Comparison of ENCODE assay signal across 8 mouse cellular contexts in the genomic region with DNA sequence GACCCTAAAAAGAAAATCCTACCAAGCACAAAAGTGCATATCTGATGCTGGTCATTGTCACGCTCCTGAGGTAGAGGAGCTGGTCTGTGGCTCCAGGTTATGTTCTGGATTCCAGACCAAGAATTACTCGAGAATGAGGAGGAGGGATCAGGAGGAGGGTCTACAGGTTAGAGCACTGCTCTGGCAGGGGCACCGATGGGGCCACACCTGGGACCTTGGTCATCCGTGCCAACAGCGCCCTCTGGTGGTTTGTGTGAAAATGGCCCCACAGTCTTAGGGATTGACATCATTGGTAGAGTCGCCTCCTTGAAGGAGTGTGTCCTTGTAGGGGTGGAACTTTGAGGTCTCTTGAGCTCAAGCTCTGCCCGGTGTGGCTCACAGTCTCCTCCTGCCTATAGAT. TPM values are rescaled to one million over a fixed set of nuclear protein-coding genes. Genes with fewer than 3 reads are reported as not detected.
DNase-seq lines count a peak whose midpoint lies in the region; ATAC-seq and TF ChIP-seq lines count a peak whose summit lies in the region.
"Had no signal": no experiment of that assay in that cellular context is flagged by ENCODE, and none has a peak within 500 bp of the region (broad histone marks: within the 10 kb centered on the region; RNA-seq: fewer than 3 reads in every experiment).

No protein-coding gene starts in this region.

- H3K27me3 ChIP-seq in CH12.LX (replicated peaks) = peaks cover 11% of the 10 kb centered on the region
- H3K27me3 ChIP-seq in forebrain, postnatal 0 days (ENCODE audit: insufficient read depth, low read length) = no peaks in the 10 kb centered on the region
- no peaks in the 10 kb centered on the region for H3K27me3 ChIP-seq in kidney, embryonic 14.5 days (ENCODE audit: control insufficient read depth, insufficient read depth, low read length)
- H3K27me3 ChIP-seq in spleen, adult 2 months (ENCODE audit: control insufficient read depth, insufficient read depth, low read length) = no peaks in the 10 kb centered on the region

- H3K79me2 ChIP-seq in CH12.LX (replicated peaks; ENCODE audit: control insufficient read depth, extremely low read depth, insufficient read depth, poor library complexity, severe bottlenecking) = no peaks in the 10 kb centered on the region

- in situ Hi-C loops in CH12.LX (cut with MboI; ENCODE audit: low pct_ligation_motif_present, low pct_unique_long_range_greater_than_20kb, low sequenced_read_pairs) = no loop called here

- peak in 1 of 2 experiments; percentile 39; a peak in 2 of 4 replicates for TF ChIP-seq CTCF in CH12.LX (conservative IDR thresholded peaks at IDR 0.05 in 1 of 2, IDR thresholded peaks at IDR 0.05 in 1 of 2; ENCODE audit: low read depth in 2 of 2, low read length in 2 of 2)
- TF ChIP-seq CTCF in forebrain, postnatal 0 days (IDR thresholded peaks at IDR 0.05; ENCODE audit: low read depth) = peak; percentile 80
- TF ChIP-seq CTCF in spleen, adult 2 months (IDR thresholded peaks at IDR 0.05; ENCODE audit: extremely low read depth, insufficient read depth, insufficient read length, insufficient replicate concordance) = peak; percentile 89

- dilution Hi-C loops in CH12.LX (cut with MboI; ENCODE audit: extremely low pct_ligation_motif_present, extremely low pct_unique_long_range_greater_than_20kb, low sequenced_read_pairs) = no loop called here

- peaks cover 0 to 13% of the 10 kb centered on the region in 2 experiments; a peak in 2 of 4 replicates for H3K4me1 ChIP-seq in CH12.LX (ENCODE audit: control insufficient read depth in 1 of 2, insufficient read depth in 2 of 2)
- no peaks in the 10 kb centered on the region for H3K4me1 ChIP-seq in forebrain, postnatal 0 days (ENCODE audit: insufficient read depth)
- no peaks in the 10 kb centered on the region for H3K4me1 ChIP-seq in kidney, embryonic 14.5 days (ENCODE audit: control insufficient read depth, insufficient read depth, low read length)
- H3K4me1 ChIP-seq in spleen, adult 2 months (ENCODE audit: control insufficient read depth, insufficient read depth, insufficient read length) = peaks cover 4% of the 10 kb centered on the region; the same call in 1 of the 2 replicates

- no peak overlapping the region for H3K27ac ChIP-seq in CH12.LX (ENCODE audit: insufficient read depth, low read depth)
- H3K27ac ChIP-seq in forebrain, postnatal 0 days (ENCODE audit: low read depth, low read length) = no peak overlapping the region
- no peak overlapping the region for H3K27ac ChIP-seq in kidney, embryonic 14.5 days (ENCODE audit: low read depth, low read length)
- no peak overlapping the region for H3K27ac ChIP-seq in spleen, adult 2 months (ENCODE audit: insufficient read depth, low read length)

- DNase-seq in A20 (ENCODE audit: low read depth, low spot score) (peak; percentile 82), CH12.LX (ENCODE audit: extremely low read depth) (no peak)
- DNase-seq in cerebellum, adult 11 months = peak; percentile 64
- DNase-seq in forebrain, postnatal 0 days = peak; percentile 58
- peak; percentile 84 for DNase-seq in lung, postnatal 14 days
- peak; percentile 49 to 76 for DNase-seq in spleen, adult 2 months (ENCODE audit: low read depth in 1 of 2, low spot score in 2 of 2)

- H3K9ac ChIP-seq in CH12.LX (ENCODE audit: insufficient read depth, low read depth) = no peak overlapping the region
- no peak overlapping the region for H3K9ac ChIP-seq in forebrain, postnatal 0 days
- H3K9ac ChIP-seq in kidney, embryonic 14.5 days (ENCODE audit: low read depth, low read length) = no peak overlapping the region

- ATAC-seq in forebrain, postnatal 0 days = peak; percentile 65
- ATAC-seq in kidney, embryonic 14.5 days (ENCODE audit: low FRiP score, low TSS enrichment) = peak; percentile 51; the same call in 1 of the 2 replicates

- H3K36me3 ChIP-seq in CH12.LX (replicated peaks in 1 of 2; ENCODE audit: control insufficient read depth in 1 of 2, insufficient read depth in 1 of 2, low read length in 1 of 2) = no peaks in the 10 kb centered on the region
- peaks cover 76% of the 10 kb centered on the region for H3K36me3 ChIP-seq in forebrain, postnatal 0 days (ENCODE audit: insufficient read depth)
- no peaks in the 10 kb centered on the region for H3K36me3 ChIP-seq in kidney, embryonic 14.5 days (ENCODE audit: control insufficient read depth, insufficient read depth, low read length)
- H3K36me3 ChIP-seq in spleen, adult 2 months (ENCODE audit: control insufficient read depth, insufficient read depth, low read length) = no peaks in the 10 kb centered on the region

- peaks cover 13% of the 10 kb centered on the region for H3K9me3 ChIP-seq in CH12.LX (replicated peaks; ENCODE audit: low read length)
- no peaks in the 10 kb centered on the region for H3K9me3 ChIP-seq in forebrain, postnatal 0 days (ENCODE audit: low read length)
- H3K9me3 ChIP-seq in kidney, embryonic 14.5 days (ENCODE audit: control insufficient read depth, low read length) = no peaks in the 10 kb centered on the region

- no peak for TF ChIP-seq POLR2A in CH12.LX (IDR thresholded peaks at IDR 0.05; ENCODE audit: low read depth, low read length)
- TF ChIP-seq POLR2A in spleen, adult 2 months (IDR thresholded peaks at IDR 0.05; ENCODE audit: low read depth, low read length) = no peak

- H3K4me3 ChIP-seq in CH12.LX (replicated peaks in 1 of 3; ENCODE audit: low read depth in 2 of 3, low read length in 2 of 3, poor library complexity in 1 of 3) = no peak overlapping the region
- no peak overlapping the region for H3K4me3 ChIP-seq in forebrain, postnatal 0 days (ENCODE audit: low read depth, low read length)
- H3K4me3 ChIP-seq in kidney, embryonic 14.5 days (ENCODE audit: low read length) = no peak overlapping the region
- H3K4me3 ChIP-seq in spleen, adult 2 months (ENCODE audit: extremely low read depth, insufficient read depth, insufficient read length) = no peak overlapping the region

- WGBS in forebrain, postnatal 0 days = 42% methylated on average over 7 of the region's 7 CpGs
- 34% methylated on average over 7 of the region's 7 CpGs for WGBS in kidney, embryonic 14.5 days
- WGBS in spleen, adult 2 months = 15% methylated on average over 7 of the region's 7 CpGs

- H3K4me2 ChIP-seq in CH12.LX (ENCODE audit: insufficient read depth, low read depth, poor library complexity, severe bottlenecking) = no peak overlapping the region
- H3K4me2 ChIP-seq in forebrain, postnatal 0 days (ENCODE audit: low read depth) = no peak overlapping the region
- no peak overlapping the region for H3K4me2 ChIP-seq in kidney, embryonic 14.5 days (replicated peaks; ENCODE audit: low read depth, low read length)

- TF ChIP-seq EP300 in CH12.LX (IDR thresholded peaks at IDR 0.05; ENCODE audit: low read length) = no peak

- no peak for TF ChIP-seq RAD21 in CH12.LX (IDR thresholded peaks at IDR 0.05; ENCODE audit: low read depth, low read length)

TF ChIP-seq in CH12.LX, 34 proteins besides CTCF, POLR2A, EP300 and RAD21:
- TF ChIP-seq IRF4 (IDR thresholded peaks at IDR 0.05; ENCODE audit: low read depth, low read length) = no peak
- TF ChIP-seq MXI1 (IDR thresholded peaks at IDR 0.05; ENCODE audit: low read depth, low read length) = no peak
- TF ChIP-seq SMC3 (IDR thresholded peaks at IDR 0.05; ENCODE audit: low read depth, low read length) = peak; percentile 7; the same call in 1 of the 2 replicates
- TF ChIP-seq GABPA (IDR thresholded peaks at IDR 0.05; ENCODE audit: insufficient replicate concordance, low read depth, low read length) = no peak
- no peak for TF ChIP-seq ETS1 (conservative IDR thresholded peaks at IDR 0.05; ENCODE audit: low read depth, low read length)
- no peak for TF ChIP-seq USF1 (IDR thresholded peaks at IDR 0.05; ENCODE audit: low read depth, low read length)

RNA-seq across cellular contexts. Expression of a gene that starts 12.7 kb away (rescaled TPM):
- total RNA-seq in CH12.LX (2012; rRNA removed) = 0.08 and 0.17 TPM in 2 replicates
- 0.05 TPM in 1 of 2 replicates, not detected in the other for total RNA-seq in CH12.LX (2014; rRNA removed)
- polyA plus RNA-seq in CH12.LX (2012; ENCODE audit: insufficient read length, low read depth) = 0.06 and 0.12 TPM in 2 replicates
- 163 and 170 TPM in 2 replicates for total RNA-seq in forebrain, postnatal 0 days (2014; rRNA removed)
- 78.8 and 79.2 TPM in 2 replicates for polyA plus RNA-seq in forebrain, postnatal 0 days (2015; fragmentation: Nextera tagmentation; extraction: Ambion mirVana)
- 0.19 and 0.23 TPM in 2 replicates for polyA plus RNA-seq in kidney, embryonic 14.5 days (2014; fragmentation: Nextera tagmentation; extraction: Ambion mirVana)
- polyA plus RNA-seq in spleen, adult 2 months (2012; rRNA removed) = 0.92 and 0.95 TPM in 2 replicates

RNA-seq across cellular contexts. Expression of a gene that starts 15.0 kb away (rescaled TPM):
- 5.5 and 13.5 TPM in 2 replicates for total RNA-seq in CH12.LX (2012; rRNA removed)
- total RNA-seq in CH12.LX (2014; rRNA removed) = 1.0 and 1.2 TPM in 2 replicates
- polyA plus RNA-seq in CH12.LX (2012; ENCODE audit: insufficient read length, low read depth) = 2.4 and 2.7 TPM in 2 replicates
- 51.0 and 52.1 TPM in 2 replicates for total RNA-seq in forebrain, postnatal 0 days (2014; rRNA removed)
- 13.0 and 18.7 TPM in 2 replicates for polyA plus RNA-seq in forebrain, postnatal 0 days (2015; fragmentation: Nextera tagmentation; extraction: Ambion mirVana)
- 4.5 and 4.7 TPM in 2 replicates for polyA plus RNA-seq in kidney, embryonic 14.5 days (2014; fragmentation: Nextera tagmentation; extraction: Ambion mirVana)
- polyA plus RNA-seq in spleen, adult 2 months (2012; rRNA removed) = 5.5 and 6.1 TPM in 2 replicates

RNA-seq across cellular contexts. Expression of a gene that starts 16.1 kb away (rescaled TPM):
- total RNA-seq in CH12.LX (2012; rRNA removed) = 0.08 TPM in 1 of 2 replicates, not detected in the other
- total RNA-seq in CH12.LX (2014; rRNA removed) = not detected in 2 replicates
- not detected in 2 replicates for polyA plus RNA-seq in CH12.LX (2012; ENCODE audit: insufficient read length, low read depth)
- total RNA-seq in forebrain, postnatal 0 days (2014; rRNA removed) = 0.08 TPM in 1 of 2 replicates, not detected in the other
- not detected in 2 replicates for polyA plus RNA-seq in forebrain, postnatal 0 days (2015; fragmentation: Nextera tagmentation; extraction: Ambion mirVana)
- polyA plus RNA-seq in kidney, embryonic 14.5 days (2014; fragmentation: Nextera tagmentation; extraction: Ambion mirVana) = not detected in 2 replicates
- polyA plus RNA-seq in spleen, adult 2 months (2012; rRNA removed) = not detected in 2 replicates

RNA-seq across cellular contexts. Expression of a gene that starts 34.3 kb away (rescaled TPM):
- 0.29 TPM in 1 of 2 replicates, not detected in the other for total RNA-seq in CH12.LX (2012; rRNA removed)
- not detected in 2 replicates for total RNA-seq in CH12.LX (2014; rRNA removed)
- 0.27 and 0.35 TPM in 2 replicates for polyA plus RNA-seq in CH12.LX (2012; ENCODE audit: insufficient read length, low read depth)
- not detected in 2 replicates for total RNA-seq in forebrain, postnatal 0 days (2014; rRNA removed)
- 0.11 and 0.24 TPM in 2 replicates for polyA plus RNA-seq in forebrain, postnatal 0 days (2015; fragmentation: Nextera tagmentation; extraction: Ambion mirVana)
- not detected in 2 replicates for polyA plus RNA-seq in kidney, embryonic 14.5 days (2014; fragmentation: Nextera tagmentation; extraction: Ambion mirVana)
- not detected in 2 replicates for polyA plus RNA-seq in spleen, adult 2 months (2012; rRNA removed)
- total RNA-seq: gastrocnemius, postnatal 4 days had no signal

RNA-seq across cellular contexts. Expression of a gene that starts 34.8 kb away (rescaled TPM):
- total RNA-seq in CH12.LX (2012; rRNA removed) (2.9 and 3.9 TPM in 2 replicates), CH12.LX (2014; rRNA removed) (4.9 and 5.2 TPM in 2 replicates)
- polyA plus RNA-seq in CH12.LX (2012; ENCODE audit: insufficient read length, low read depth) = 2.1 and 2.5 TPM in 2 replicates
- total RNA-seq in forebrain, postnatal 0 days (2014; rRNA removed) = 87.3 and 113 TPM in 2 replicates
- 66.4 and 79.4 TPM in 2 replicates for polyA plus RNA-seq in forebrain, postnatal 0 days (2015; fragmentation: Nextera tagmentation; extraction: Ambion mirVana)
- polyA plus RNA-seq in kidney, embryonic 14.5 days (2014; fragmentation: Nextera tagmentation; extraction: Ambion mirVana) = 5.4 and 7.0 TPM in 2 replicates
- polyA plus RNA-seq in spleen, adult 2 months (2012; rRNA removed) = 22.5 and 30.0 TPM in 2 replicates

Comparison
In these comparisons a context has a peak if more than half of its experiments do, and no peak if none do; other contexts are left out.
1. RNA of a gene that starts 12.7 kb away (polyA plus RNA-seq): 78.8 to 79.2 TPM in forebrain, postnatal 0 days; 0.92 to 0.95 TPM in spleen, adult 2 months, 0.19 to 0.23 TPM in kidney, embryonic 14.5 days and 0.06 to 0.12 TPM in CH12.LX; every median in the first group is over 10 times any median in the second.